Mouse (Mus musculus) left cerebral cortex, adult 8-10 months (tissue): Measurements from ENCODE around the gene Cul4a. TPM values are rescaled to one million over a fixed set of nuclear protein-coding genes. Genes with fewer than 3 reads are reported as not detected.
A peak's percentile ranks its signal among the peaks of the same experiment; 100 is the strongest.
"Not testable (repeated sequence)": the region's sequence is repeated elsewhere in the genome, so short reads cannot be mapped to it uniquely, and the experiment has no call there.

ENCODE experiments used
- DNase-seq, 2 experiments: peaks; one replicate each; pipeline ENCODE4 v3.0.0; 2022; ENCODE audit warnings: low spot score in 2 of 2
- total RNA-seq, 4 experiments: library from RNA; stranded (reverse); gene quantifications; 2 replicates each; pipeline ENCODE4 v1.2.4; 2022

Cul4a gene
- total RNA-seq, result 10 to 100 TPM; 52.9 to 58.8 (median 53.7) TPM

DNA sequence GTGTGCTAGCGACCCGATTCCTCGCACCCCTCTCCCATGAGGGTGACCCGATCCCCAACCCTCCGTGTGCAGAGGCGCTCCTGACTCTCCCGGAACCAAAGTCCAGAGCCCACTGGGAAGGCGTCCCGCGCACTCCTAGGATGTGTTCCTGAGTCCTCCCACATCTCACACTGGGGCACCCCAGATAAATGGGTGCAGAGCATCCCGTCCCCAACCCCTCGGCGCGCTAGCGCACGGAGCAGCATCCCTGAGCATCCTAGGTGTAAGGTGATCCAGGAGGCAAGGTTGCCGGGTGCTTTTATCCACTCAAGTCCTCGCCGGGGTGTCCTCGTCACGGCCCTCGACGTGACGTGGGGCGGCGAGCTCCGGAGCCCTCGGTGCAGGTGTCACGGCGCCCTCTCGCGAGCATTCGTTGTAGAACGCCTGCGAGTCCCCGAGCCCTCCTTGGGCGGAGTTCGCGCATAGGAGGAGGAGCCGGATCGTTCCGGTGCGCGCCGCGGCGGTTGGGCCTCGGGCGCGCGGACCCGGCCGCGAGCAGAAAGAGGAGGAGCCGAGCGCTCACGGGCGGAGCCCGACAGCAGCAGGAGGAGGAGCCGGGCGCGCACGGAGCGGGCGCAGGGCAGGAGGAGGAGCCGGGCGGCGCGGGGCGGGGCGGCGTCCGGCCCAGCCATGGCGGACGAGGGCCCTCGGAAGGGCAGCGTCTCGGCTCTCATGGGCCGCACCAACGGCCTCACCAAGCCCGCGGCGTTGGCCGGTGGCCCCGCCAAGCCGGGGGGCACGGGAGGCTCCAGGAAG lies at the start of gene Cul4a, which contains the start of gene Pcid2:
TSS of gene Cul4a (plus strand) at position 535 of the 795 bp plus-strand sequence.
TSS of gene Pcid2 (minus strand) at position 373 of the 795 bp plus-strand sequence.
- peak; percentile 91 to 95 for DNase-seq

DNA sequence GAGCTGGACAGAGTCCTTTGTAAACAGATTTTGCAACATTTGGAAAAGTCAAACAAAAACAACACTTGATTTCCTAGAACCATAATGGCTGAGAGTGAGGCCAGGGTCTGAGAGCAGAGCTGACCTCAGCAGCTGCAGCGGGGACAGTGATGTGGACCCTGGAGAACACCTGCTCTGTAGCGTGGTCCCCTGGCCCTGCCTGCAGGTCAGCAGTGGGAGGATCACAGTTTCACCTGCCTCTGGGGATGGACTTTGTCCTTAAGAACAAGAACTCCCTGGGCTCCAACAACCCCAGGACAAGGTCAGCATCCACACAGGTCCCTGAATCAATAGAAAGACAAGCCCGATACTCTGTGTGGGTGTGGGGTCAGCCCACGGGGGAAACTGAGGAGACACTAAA lies 48.1 kb upstream of the Cul4a start:
- no peak for DNase-seq

- DNase-seq, result no peak
Measured at GRCm38 (mm10) chr8:13060441-13061150, 44.8 kb upstream of the Cul4a start, which contains the start of gene Proz. Gene Proz (plus strand): TSS chr8:13060914.

GRCm38 (mm10) chr8:13063112-13063511 lies 42.3 kb upstream of the Cul4a start:
- DNase-seq, result no peak

DNA sequence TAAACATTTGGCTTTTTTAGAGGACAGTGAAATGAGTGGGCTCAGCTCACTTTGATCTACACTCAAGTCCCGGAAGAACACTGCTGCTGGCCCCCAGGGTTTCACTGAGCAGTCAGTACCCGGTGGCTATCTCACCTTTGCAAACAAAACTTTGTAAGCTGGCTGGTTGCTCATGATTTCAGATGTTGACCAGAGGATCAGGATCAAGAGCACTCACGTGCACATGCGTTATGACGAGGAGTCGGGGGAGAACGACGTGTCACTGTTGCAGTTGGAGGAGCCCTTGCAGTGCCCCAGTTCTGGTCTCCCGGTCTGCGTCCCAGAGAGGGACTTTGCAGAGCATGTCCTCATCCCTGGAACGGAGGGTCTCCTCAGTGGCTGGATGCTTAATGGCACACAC lies 32.2 kb upstream of the Cul4a start:
- DNase-seq, result no peak

- DNase-seq, result no peak
Measured at GRCm38 (mm10) chr8:13075044-13075443, 30.4 kb upstream of the Cul4a start.

DNA sequence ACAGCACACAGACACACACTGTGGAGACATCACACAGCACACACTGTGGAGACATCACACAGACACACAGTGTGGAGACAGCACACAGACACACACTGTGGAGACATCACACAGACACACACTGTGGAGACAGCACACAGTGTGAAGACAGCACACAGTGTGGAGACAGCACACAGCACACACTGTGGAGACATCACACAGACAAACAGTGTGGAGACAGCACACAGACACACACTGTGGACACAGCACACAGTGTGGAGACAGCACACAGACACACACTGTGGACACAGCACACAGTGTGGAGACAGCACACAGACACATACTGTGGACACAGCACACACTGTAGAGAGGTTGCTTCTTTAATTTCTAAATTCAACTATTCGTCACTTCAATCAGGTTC lies 29.8 kb upstream of the Cul4a start:
- not testable (repeated sequence) for DNase-seq

GRCm38 (mm10) chr8:13077542-13077941 lies 27.9 kb upstream of the Cul4a start:
- DNase-seq, result no peak

DNA sequence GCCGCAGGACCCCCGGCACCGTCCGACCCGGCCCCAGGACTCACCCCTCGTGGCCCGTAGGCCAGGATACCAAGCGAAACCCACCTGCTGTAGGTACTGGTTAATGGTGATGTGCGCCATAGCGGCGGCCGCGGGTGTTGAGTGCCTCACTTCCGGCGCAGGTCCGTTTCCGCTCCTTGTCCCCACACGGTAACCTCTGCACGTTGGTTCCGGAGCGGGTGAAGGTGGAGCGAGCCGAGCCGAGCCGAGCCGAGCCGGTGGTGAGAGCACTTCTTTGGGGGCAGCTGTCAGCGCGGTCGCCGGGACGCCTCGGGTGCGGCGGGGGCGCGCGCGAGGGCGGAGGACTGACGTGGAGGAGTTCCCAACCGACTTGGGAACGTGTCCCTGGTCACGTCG lies 732 bp upstream of the Cul4a start:
- DNase-seq, result peak; percentile 82 to 95

DNA sequence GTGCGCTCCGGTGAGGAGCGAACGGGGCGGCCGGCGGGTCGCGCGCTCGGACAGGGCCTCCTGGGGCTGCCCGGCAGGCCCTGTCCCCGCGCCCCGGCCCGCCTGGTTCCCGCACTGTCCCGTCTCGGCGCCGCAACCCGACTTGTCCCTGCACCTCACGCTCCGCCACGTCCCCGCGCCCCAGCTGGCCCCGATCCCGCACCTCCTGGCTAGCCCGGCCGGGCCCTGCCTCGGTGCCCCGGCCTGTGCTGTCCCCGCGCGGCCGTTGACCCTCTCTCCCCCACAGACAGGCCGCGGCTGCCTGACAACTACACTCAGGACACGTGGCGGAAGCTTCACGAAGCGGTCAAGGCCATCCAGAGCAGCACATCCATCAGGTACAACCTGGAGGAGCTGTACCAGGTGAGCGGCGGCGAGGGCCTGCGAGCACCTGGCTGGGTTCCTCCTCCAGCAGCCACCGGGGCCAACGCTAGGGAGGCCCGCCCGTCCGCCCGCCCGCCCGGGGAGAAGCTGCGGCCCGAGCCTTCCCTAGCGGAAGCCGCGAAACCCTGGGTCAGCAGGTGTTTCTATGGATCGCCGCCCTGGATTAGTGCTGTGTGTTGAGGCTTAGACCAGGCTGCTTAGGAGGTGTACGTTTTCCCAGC lies 609 bp downstream of the Cul4a start:
- no peak for DNase-seq

GRCm38 (mm10) chr8:13107990-13108638 lies 2.7 kb downstream of the Cul4a start:
- no peak for DNase-seq

GRCm38 (mm10) chr8:13108967-13109366 lies 3.5 kb downstream of the Cul4a start:
- DNase-seq, result no peak

DNA sequence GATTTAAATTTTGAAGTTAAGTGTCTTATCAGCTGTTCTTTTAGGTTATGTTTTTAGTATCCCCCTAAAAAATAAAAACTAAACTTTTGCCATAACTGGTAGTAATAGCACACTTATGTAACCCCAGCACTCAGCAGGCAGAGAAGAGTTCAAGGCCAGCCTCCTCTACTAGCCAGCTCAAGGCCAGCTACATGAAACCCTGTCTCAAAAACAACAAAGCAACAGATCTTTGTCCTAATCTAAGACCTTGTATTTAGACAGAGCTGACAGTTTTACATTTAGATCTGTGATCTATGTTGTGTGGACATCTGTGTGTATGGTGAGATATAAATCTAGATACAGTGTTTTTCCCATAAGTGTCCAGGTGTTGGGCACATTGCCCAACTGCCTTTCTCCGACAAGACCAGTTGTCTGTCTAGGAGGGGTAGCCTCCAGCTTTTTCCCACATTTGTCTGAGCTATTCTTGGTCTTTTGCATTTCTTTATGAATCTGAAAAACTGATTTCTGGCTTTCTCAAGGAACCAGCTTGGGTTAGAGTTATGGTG lies 4.1 kb downstream of the Cul4a start:
- DNase-seq, result no peak

DNA sequence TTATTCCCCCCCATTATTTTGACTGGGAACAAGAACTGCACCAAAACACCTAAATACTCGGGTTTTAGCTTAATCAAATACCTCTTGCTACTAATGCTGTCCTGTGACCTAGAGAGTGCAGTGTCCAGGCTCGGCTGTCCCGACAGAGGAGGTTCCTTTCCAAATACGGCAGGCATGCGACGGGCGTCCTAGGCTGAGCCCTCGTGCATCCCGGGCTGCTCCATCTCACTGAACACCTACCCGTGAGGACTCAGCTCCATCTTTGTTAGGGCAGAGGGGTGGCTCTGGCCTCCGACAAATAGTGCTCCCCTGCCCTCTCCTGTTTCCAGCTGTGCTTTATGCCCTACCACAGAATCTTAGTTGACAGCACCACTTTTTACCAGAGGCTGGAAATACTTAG lies 6.5 kb downstream of the Cul4a start:
- DNase-seq, result no peak

GRCm38 (mm10) chr8:13113232-13113631 lies 7.8 kb downstream of the Cul4a start:
- DNase-seq, result no peak

- DNase-seq, result no peak
Measured at GRCm38 (mm10) chr8:13117096-13117495, 11.7 kb downstream of the Cul4a start.

- DNase-seq, result no peak
Measured at GRCm38 (mm10) chr8:13118516-13118915, 13.1 kb downstream of the Cul4a start.

DNA sequence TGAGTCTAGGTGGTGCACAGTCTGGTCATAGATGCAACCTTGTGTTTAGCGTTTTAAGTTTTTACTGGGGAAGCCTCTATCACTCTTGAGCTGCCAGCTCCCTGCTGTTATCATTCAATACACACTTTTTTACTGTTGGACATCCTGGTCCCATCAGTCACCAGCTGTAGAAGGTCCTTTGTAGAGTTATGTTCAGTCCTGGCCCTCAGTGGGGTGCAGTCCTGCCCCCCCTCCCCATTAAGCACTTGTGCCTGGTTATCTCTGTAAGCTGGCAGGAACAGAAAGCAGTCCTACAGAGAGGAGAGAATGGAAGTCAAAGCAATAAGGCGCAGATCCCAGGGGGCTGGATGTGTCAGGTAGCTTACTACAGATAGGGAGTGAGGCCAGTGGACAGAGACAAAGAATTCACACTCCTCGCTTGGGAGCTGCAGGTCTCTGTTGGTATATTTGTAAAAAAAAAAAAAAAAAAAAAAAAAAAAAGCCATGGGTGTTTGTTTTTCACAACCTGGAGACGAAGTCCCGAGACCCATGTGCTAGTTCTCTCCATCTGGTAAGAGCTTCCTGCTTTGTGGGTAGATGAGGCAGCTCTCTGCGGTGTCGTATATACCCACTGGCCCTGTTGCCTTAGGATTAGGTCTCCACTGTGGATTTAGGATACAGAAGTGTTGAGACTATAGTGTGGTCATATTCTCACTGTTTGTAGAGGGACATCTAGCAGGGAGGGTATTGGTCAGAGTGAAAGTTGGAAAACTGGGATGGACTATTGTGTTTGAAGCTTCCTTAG lies 15.7 kb downstream of the Cul4a start:
- no peak for DNase-seq

GRCm38 (mm10) chr8:13122887-13123421 lies 17.5 kb downstream of the Cul4a start:
- no peak for DNase-seq

GRCm38 (mm10) chr8:13124897-13125296 lies 19.5 kb downstream of the Cul4a start:
- no peak for DNase-seq
